12 mouse cellular contexts compared by ENCODE assay signal in genomic region chr5:64651407-64651806, GRCm38 (mm10).
DNase-seq lines count a peak whose midpoint lies in the region; ATAC-seq and TF ChIP-seq lines count a peak whose summit lies in the region.
"Had no signal": no experiment of that assay in that cellular context is flagged by ENCODE, and none has a peak within 500 bp of the region (broad histone marks: within the 10 kb centered on the region; RNA-seq: fewer than 3 reads in every experiment).

No protein-coding gene starts in this region.

- H3K27ac ChIP-seq in embryonic facial prominence, embryonic 14.5 days (replicated peaks; ENCODE audit: low read depth, low read length), result no peak overlapping the region
- H3K27ac ChIP-seq in embryonic facial prominence, embryonic 10.5 days (replicated peaks), result no peak overlapping the region
- H3K27ac ChIP-seq in forebrain, postnatal 0 days (ENCODE audit: low read depth, low read length), result no peak overlapping the region
- H3K27ac ChIP-seq: heart, embryonic 15.5 days; liver, embryonic 13.5 days had no signal

- H3K36me3 ChIP-seq in embryonic facial prominence, embryonic 14.5 days (ENCODE audit: control insufficient read depth, insufficient read depth, low read length), result no peaks in the 10 kb centered on the region
- H3K36me3 ChIP-seq in embryonic facial prominence, embryonic 10.5 days (replicated peaks), result no peaks in the 10 kb centered on the region
- H3K36me3 ChIP-seq in forebrain, postnatal 0 days (ENCODE audit: insufficient read depth), result no peaks in the 10 kb centered on the region
- H3K36me3 ChIP-seq: heart, embryonic 15.5 days; liver, embryonic 13.5 days had no signal

- no peak overlapping the region for H3K4me2 ChIP-seq in embryonic facial prominence, embryonic 14.5 days (ENCODE audit: low read depth, low read length)
- no peak overlapping the region for H3K4me2 ChIP-seq in forebrain, postnatal 0 days (ENCODE audit: low read depth)
- H3K4me2 ChIP-seq: heart, embryonic 15.5 days; liver, embryonic 13.5 days had no signal

- ATAC-seq in embryonic facial prominence, embryonic 14.5 days (ENCODE audit: low read depth), result no peak
- ATAC-seq in monocyte, adult 5-6 weeks (replicated peaks; ENCODE audit: insufficient number of reproducible peaks, low FRiP score, low TSS enrichment, poor library complexity, severe bottlenecking), result peak; percentile 68
- ATAC-seq in forebrain, postnatal 0 days, result no peak
- ATAC-seq: hindbrain, embryonic 16.5 days had no signal

- DNase-seq in embryonic facial prominence, embryonic 14.5 days (ENCODE audit: low spot score), result peak; percentile 19
- no peak for DNase-seq in embryonic facial prominence, embryonic 10.5 days (ENCODE audit: low spot score)
- peak; percentile 14 for DNase-seq in ES-CJ7 (ENCODE audit: low read depth, low spot score)
- DNase-seq in adrenal gland, postnatal 36 days, result peak; percentile 74 to 78
- no peak for DNase-seq in layer of hippocampus, postnatal 25 days (ENCODE audit: extremely low spot score in 1 of 2, low spot score in 1 of 2)
- no peak for DNase-seq in left cerebral cortex, postnatal 4 days
- no peak for DNase-seq in forebrain, postnatal 0 days
- DNase-seq: liver, embryonic 13.5 days had no signal

- peaks cover 14% of the 10 kb centered on the region for H3K4me1 ChIP-seq in embryonic facial prominence, embryonic 14.5 days (ENCODE audit: control insufficient read depth, insufficient read depth, low read length)
- peaks cover 29% of the 10 kb centered on the region for H3K4me1 ChIP-seq in embryonic facial prominence, embryonic 10.5 days
- H3K4me1 ChIP-seq in forebrain, postnatal 0 days (ENCODE audit: insufficient read depth), result no peaks in the 10 kb centered on the region; the same call in 1 of the 2 replicates

- no peaks in the 10 kb centered on the region for H3K27me3 ChIP-seq in embryonic facial prominence, embryonic 14.5 days (replicated peaks; ENCODE audit: control insufficient read depth, insufficient read depth, low read length)
- H3K27me3 ChIP-seq in embryonic facial prominence, embryonic 10.5 days (replicated peaks; ENCODE audit: low read depth, poor library complexity, severe bottlenecking), result no peaks in the 10 kb centered on the region
- H3K27me3 ChIP-seq in forebrain, postnatal 0 days (ENCODE audit: insufficient read depth, low read length), result no peaks in the 10 kb centered on the region
- H3K27me3 ChIP-seq: heart, embryonic 15.5 days; liver, embryonic 13.5 days had no signal

- intact Hi-C loops in left cerebral cortex, postnatal 4 days (cut with DNase I), result no loop called here

- TF ChIP-seq CTCF in forebrain, postnatal 0 days (IDR thresholded peaks at IDR 0.05; ENCODE audit: low read depth), result no peak

- no peaks in the 10 kb centered on the region for H3K9me3 ChIP-seq in embryonic facial prominence, embryonic 14.5 days (ENCODE audit: control insufficient read depth, low read length)
- no peaks in the 10 kb centered on the region for H3K9me3 ChIP-seq in embryonic facial prominence, embryonic 10.5 days
- no peaks in the 10 kb centered on the region for H3K9me3 ChIP-seq in forebrain, postnatal 0 days (ENCODE audit: low read length)
- H3K9me3 ChIP-seq: heart, embryonic 15.5 days; liver, embryonic 13.5 days had no signal

- no peak overlapping the region for H3K4me3 ChIP-seq in embryonic facial prominence, embryonic 14.5 days (ENCODE audit: low read depth, low read length)
- H3K4me3 ChIP-seq in embryonic facial prominence, embryonic 10.5 days, result no peak overlapping the region
- H3K4me3 ChIP-seq in forebrain, postnatal 0 days (ENCODE audit: low read depth, low read length), result no peak overlapping the region
- H3K4me3 ChIP-seq: erythroblast, embryonic 14.5 days; heart, embryonic 15.5 days; liver, embryonic 13.5 days had no signal

- 65% methylated on average over 3 of the region's 3 CpGs for WGBS in embryonic facial prominence, embryonic 14.5 days
- WGBS in embryonic facial prominence, embryonic 10.5 days, result 83% methylated on average over 3 of the region's 3 CpGs
- 86% methylated on average over 3 of the region's 3 CpGs for WGBS in forebrain, postnatal 0 days

- H3K9ac ChIP-seq in embryonic facial prominence, embryonic 14.5 days (ENCODE audit: low read depth, low read length), result no peak overlapping the region
- H3K9ac ChIP-seq in forebrain, postnatal 0 days, result no peak overlapping the region
- H3K9ac ChIP-seq: heart, embryonic 15.5 days; liver, embryonic 13.5 days had no signal

Comparison
In these comparisons a context has a peak if more than half of its experiments do, and no peak if none do; other contexts are left out.
1. DNase-seq: peak in embryonic facial prominence, embryonic 14.5 days (single experiment), ES-CJ7 (single experiment) and adrenal gland, postnatal 36 days (2 of 2); none in embryonic facial prominence, embryonic 10.5 days (single experiment), layer of hippocampus, postnatal 25 days (0 of 2), left cerebral cortex, postnatal 4 days (single experiment) and forebrain, postnatal 0 days (single experiment).